Mouse (Mus musculus) kidney, adult 10 weeks (tissue): Measurements from ENCODE around the gene Cic. TPM values are rescaled to one million over a fixed set of nuclear protein-coding genes. Genes with fewer than 3 reads are reported as not detected.

Source experiments
- polyA plus RNA-seq: library from polyadenylated mRNA; stranded (reverse); fragments of 350-450 nt; fragmentation: Illumina TruSeq; extraction: RNeasy Lipid Tissue Mini Kit (QIAGEN cat#74804); gene quantifications from one replicate; pipeline ENCODE4 v1.2.3, GENCODE M21; 2014; ENCODE audit warnings: low read depth, low replicate concordance

The Cic gene
- polyA plus RNA-seq, result 4.7 TPM

DNA sequence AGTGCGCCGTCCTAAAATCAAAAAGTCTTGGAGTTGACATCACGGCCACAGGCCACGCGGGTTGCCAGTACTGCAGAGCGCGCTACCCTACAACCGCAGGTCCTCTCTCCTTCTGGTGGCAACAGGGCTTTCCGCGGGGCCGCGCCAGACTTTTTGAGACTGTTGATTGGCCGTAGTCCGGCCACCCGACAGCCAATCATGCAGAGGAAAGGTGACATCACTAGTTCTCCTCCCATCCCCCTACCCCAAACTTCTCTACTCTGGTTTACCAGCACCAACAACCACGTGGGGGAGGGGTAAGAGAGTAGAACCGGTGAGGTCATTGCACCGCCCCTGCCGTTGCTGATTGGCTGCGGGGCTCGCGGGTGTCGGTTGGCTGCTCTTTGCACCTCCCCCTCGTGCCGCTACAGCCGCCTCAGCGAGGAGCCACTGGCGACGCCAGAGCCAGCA lies at the start of gene Cic:
TSS of gene Cic (plus strand) at position 404 of the 450 bp plus-strand sequence.

DNA sequence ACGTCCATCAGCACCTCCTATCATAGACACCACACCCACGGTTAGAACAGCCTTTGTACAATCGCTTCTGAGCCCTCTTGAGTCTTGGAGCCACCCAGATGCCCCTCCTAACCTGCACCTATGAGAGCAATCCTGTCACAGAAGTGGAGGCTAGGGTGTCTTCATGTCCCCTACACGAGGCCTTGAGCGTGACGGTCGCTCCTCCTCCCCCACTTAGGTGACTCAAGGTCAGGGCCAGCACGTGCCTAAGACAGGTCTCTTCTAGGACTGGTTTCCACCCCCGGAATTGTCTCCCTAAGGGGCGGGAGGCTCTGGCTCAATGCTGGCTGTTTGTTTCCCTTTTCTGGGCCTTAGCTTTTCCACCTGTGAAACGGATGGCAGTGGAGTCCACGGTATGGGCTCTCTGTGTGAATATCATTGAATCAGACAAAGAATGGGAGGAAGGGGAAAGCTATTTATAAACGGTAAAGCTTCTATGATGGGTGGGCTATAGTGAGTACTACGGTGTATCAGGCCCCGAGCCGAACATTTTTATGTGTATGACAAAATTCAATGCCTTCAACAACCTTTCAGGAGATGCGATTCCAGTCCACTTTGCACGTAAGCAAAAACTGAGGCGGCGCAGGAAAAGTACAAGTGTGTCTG lies 46.9 kb upstream of the Cic start, which contains the start of gene Dedd2:
TSS of gene Dedd2 (minus strand) at position 159 of the 645 bp plus-strand sequence.

DNA sequence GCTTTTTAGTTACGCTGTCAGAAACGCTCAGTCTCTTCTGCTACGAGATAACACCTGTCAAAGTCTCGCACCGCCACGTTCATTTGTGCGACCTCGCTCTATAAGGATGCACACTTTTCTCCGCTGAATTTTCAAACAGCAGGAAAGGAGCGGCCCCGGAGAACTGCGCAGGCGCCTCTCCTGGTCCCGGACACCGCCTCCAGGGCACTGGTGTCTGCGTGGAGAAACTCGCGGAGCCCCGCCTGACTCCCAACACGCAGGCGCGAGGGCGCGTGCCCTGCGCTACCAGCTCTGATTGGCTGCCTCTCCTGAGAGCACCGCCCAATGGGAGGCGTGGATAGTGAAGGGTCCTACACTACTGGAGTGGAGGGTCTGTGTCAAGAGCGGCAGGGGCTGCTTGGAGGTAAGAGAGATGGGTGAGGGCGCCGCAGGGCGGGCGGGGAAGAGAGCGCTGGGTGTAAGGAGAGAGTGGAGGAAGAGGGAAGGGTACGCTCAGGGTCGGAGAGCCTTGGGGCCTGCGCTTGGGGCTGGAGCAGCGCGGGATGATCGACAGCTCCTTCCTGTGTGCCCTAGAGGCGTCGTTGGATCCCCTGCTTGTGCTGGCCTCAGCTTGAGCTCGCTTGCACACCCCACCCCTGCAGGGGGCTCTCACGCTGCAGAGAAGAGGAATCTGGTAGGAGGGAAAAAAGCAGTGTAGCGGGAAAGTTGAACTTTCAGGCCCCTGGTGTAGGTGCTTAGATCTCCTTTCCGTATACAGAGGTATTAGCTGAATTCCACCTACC lies 46.2 kb upstream of the Cic start, which contains the start of gene Zfp526:
TSS of gene Zfp526 (plus strand) at position 324 of the 782 bp plus-strand sequence.

DNA sequence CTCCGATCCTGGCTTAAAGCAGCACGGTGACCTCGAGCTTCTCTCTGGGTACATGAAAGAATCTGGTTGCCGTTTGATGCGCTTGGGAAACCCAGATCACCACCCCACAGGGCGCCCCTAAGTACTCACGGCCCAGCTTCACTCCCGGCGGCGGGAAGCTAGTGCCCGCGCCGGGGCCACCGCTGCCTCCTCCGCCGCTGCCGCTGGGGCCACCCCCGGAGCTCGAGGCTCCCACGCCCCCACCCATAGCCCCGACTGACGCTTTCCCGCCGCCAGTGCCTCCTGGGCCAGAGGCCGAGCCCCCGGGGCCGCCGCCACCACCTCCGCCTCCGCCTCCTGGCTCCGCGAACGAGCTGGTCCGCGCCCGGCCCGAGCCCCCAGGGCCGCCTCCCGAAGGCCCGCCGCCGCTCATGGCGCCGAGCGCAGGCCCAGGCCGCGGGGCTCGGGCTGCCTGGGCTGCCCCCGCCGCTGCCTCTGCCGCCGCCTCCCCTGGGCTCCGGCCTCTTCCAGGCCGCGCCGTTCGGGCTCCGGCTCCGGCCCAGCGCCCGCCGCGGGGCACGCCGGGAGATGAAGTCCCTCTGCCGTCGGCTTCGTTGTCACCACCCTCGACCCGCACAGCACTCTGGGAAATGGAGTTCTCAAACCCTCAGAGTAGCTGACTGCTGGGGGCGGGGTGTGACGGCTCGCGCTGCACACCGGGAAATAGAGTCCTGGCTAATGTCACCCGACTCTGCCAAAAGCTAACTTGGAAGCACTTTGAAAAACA lies 30.1 kb upstream of the Cic start, which contains the start of gene Gsk3a:
TSS of gene Gsk3a (minus strand) at position 603 of the 766 bp plus-strand sequence.

DNA sequence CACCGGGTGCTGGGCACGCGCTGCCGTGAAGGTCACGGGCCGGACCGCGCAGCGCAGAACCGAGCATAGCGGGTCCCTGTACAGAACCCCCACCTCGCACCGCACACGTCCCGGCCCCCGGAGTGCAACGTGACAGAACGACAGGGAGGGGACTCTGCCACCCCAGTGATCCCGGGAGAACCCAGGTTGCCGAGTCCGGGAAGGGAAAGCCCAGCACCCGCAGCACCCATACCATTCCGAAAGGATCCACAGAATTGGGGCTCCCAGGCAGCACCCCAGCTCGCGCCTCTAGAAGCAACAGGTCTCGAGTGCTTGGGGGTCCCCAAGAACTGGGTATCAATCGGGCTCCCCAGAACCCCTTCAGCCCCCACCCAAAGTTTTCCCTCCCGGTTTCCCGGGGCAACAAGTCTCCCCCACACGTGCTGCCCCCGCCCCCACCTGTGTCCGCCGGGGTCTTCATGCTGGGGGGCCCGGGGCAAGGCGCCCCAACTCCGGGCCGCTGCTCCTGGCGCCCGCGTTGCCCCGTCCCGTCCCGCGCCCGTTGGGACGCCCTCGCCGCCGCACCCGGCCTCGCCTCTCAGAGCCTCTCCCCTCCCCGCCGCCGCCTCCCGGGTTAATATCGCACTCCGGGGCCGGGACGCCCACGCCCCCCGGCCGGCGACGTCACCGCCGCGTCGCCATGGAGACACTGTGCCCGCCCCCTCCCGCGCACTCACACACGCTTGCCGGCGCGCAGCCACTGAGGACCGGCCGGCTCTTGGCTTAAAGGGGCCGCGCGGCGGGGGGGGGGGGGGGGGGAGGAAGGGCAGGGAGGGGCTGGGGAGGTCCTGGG lies 17.1 kb upstream of the Cic start, which contains the start of gene Erf:
TSS of gene Erf (minus strand) at position 621 of the 832 bp plus-strand sequence.

DNA sequence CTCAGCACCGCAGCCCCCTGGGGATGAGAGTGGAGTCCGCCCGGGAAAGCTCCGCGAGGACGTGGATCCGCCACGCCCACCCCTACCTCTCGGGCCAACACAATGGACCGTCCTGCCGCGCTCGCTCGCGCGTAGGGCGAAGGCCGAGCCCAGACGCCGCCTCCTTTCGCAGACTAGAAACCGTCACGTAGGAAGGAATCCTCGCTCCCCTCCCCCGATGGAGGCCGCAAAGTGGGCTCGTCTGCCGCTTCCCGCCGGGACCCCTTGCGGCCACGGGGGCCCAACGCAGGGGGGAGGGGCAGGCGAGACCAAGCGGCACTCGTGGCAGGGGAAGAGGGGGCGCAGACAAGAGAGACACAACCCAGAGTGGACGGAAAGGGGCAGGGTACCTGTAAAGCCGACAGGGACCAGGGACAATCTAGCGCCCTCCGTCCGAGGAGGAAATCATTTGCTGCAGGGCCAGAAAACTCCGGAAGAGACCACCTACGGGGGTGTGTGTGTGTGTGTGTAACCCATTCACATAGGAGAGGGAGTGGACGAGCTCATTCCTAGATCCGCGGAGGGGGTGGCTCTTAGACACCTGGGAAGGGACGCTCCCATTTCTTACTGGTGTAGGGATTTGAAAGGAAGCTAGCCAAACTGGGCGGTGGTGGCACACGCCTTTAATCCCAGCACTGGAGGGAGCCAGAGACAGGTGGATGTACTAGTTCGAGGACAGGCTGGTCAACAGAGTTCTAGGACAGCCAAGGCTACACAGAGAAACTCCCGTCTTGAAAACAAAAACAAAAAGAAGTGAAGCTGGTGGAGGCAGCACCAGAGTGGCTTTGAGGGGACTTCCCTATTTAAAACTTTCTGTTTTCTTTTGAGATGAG lies 30.2 kb downstream of the Cic start, which contains the start of gene Pafah1b3:
TSS of gene Pafah1b3 (minus strand) at position 533 of the 872 bp plus-strand sequence.

DNA sequence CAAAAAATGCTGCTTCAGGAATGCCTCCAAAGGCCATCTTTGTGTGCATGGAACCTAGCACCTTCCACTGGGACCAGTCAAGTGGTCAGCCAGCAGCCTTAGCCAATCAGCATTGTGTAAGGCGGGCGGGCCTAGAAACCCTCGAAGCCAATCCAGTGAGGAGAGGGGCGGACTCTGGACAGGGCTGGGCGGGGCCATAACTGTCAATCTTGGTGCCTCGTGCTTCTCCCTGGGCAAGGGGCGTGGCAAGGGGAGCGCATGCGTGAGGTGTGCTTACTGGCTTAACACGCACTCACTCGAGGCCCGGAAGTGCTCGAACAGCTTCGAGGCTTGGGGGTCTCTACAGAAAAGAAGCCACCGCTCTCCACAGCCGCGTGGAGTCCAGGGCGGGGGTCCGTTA lies 33.6 kb downstream of the Cic start, which contains the start of gene Prr19:
TSS of gene Prr19 (plus strand) at position 349 of the 400 bp plus-strand sequence.

DNA sequence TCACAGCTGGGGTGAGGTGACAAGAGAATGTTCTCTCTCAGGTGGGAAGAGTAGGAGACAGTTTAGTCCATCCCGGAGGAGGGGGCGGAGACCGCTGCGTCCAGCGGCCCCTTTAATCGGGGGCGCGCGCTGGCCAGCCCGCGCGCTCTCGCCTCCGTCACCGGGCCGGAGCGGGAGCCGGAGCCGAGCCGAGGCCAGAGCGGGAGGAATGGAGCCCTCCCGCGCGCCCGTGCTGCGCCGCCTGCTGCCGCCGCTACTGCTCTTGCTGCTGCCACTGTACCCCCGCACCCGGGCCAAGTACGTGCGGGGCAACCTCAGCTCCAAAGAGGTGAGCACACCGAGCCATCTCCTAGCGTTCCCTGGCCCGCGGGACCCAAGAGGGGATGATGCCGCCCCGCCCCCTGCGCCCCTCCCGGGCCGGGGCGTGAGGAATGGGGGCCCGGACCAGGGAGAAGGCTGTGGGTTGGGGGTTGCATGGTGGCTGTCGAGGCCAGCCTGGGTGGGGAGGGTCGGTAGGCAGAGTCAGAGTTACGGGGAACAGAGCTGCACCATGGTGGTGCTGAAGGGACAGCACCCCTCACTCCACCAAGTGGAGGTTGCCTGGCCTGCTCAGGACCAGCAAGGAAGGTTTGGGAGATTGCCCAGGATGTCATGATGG lies 38.6 kb downstream of the Cic start, which contains the start of gene Tmem145:
TSS of gene Tmem145 (plus strand) at position 151 of the 658 bp plus-strand sequence.

DNA sequence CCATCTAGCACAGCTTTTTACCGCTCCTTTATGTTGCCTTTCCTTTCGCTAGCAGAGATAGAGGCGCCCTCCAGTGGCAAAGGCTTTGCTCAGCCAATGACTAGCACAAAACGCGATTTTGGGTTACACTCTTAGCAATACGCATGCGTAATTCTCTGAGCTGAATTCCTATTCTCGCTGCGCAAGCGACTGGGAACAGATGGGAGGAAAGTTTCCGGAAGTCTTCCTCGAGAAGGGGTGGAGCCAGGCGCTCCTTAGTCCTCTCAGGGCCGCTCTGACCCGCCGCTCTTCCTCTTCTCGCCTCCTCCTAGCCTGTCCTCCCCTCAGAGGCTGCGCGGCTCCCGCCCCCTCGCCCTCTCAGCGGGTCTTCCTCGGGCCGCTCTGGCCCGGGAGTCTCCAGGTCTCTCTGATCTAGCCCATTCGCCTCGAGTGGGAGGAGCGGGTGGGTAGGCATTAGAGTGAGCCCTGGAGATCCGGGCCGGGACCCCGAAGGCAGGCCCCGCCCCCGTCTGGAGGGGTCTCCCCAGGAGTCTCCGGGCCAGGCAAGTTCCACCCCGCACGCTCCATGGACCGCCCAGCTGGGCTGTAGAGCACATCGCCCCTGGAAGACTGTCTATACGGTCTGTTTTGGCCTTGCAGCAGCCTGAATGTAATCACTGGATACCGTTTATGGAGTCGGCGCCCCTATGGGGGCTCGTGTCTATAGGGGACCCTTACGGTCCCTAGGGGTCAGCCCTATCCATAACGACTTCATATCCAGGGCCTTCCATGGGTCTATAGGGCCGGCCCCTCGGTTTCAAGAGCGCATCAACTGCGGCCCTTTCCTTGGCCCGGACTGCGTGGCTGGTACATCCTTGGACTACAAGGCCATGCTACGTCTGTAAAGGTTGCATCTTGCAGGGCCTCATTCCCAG lies 49.3 kb downstream of the Cic start, which contains the start of gene Megf8:
TSS of gene Megf8 (plus strand) at position 633 of the 914 bp plus-strand sequence.

Other genes with a start within 250 kb of the Cic start
- not detected for gene Grik5, start 195.4 kb upstream of the Cic start, polyA plus RNA-seq
- 0.61 TPM for gene Zfp574, start 195.1 kb upstream of the Cic start, polyA plus RNA-seq
- gene Pou2f2, start 88.0 kb upstream of the Cic start, polyA plus RNA-seq, result 0.20 TPM
- gene Dedd2, start 47.1 kb upstream of the Cic start, polyA plus RNA-seq, result 0.69 TPM
- gene Zfp526, start 46.3 kb upstream of the Cic start, polyA plus RNA-seq, result 0.69 TPM
- 7.7 TPM for gene Gsk3a, start 29.9 kb upstream of the Cic start, polyA plus RNA-seq
- 1.3 TPM for gene Erf, start 16.9 kb upstream of the Cic start, polyA plus RNA-seq
- gene Pafah1b3, start 30.3 kb downstream of the Cic start, polyA plus RNA-seq, result 0.81 TPM
- not detected for gene Prr19, start 33.7 kb downstream of the Cic start, polyA plus RNA-seq
- not detected for gene Tmem145, start 38.4 kb downstream of the Cic start, polyA plus RNA-seq
- gene Megf8, start 49.5 kb downstream of the Cic start, polyA plus RNA-seq, result 1.0 TPM
- not detected for gene Cnfn, start 102.0 kb downstream of the Cic start, polyA plus RNA-seq
- gene Lipe, start 131.0 kb downstream of the Cic start, polyA plus RNA-seq, result 0.49 TPM
- gene Cxcl17, start 145.2 kb downstream of the Cic start, polyA plus RNA-seq, result not detected
- gene Ceacam1, start 209.9 kb downstream of the Cic start, polyA plus RNA-seq, result 89.5 TPM